Mouse (Mus musculus): ENCODE results near the gene Hormad2. TPM values are rescaled to one million over a fixed set of nuclear protein-coding genes. Genes with fewer than 3 reads are reported as not detected.
A peak's percentile ranks its signal among the peaks of the same experiment; 100 is the strongest.

The Hormad2 gene
- polyA plus RNA-seq, 1 experiment from 2014 or later = 0.44 TPM

GRCm38 (mm10) chr11:4300683-4301082 lies 140.2 kb downstream of the Hormad2 start:
- H3K4me3 ChIP-seq = no peak overlapping the region
- no peak overlapping the region for H3K27ac ChIP-seq (replicated peaks)
- H3K27me3 ChIP-seq (replicated peaks) = no peaks in the 10 kb centered on the region; the same call in 1 of the 2 replicates
- peaks cover 73% of the 10 kb centered on the region for H3K4me1 ChIP-seq
- 76% methylated on average over 3 of the region's 3 CpGs for WGBS
- H3K9ac ChIP-seq = no peak overlapping the region
- no peaks in the 10 kb centered on the region for H3K36me3 ChIP-seq
- no peak overlapping the region for H3K4me2 ChIP-seq
- no peaks in the 10 kb centered on the region for H3K9me3 ChIP-seq
- ATAC-seq (ENCODE audit: extremely low read depth, insufficient number of reproducible peaks, low FRiP score, low TSS enrichment) = no peak

GRCm38 (mm10) chr11:4299735-4300474 lies 141.0 kb downstream of the Hormad2 start:
- H3K9me3 ChIP-seq = no peaks in the 10 kb centered on the region
- WGBS = 65% methylated on average over 14 of the region's 14 CpGs
- 0 out of 2 replicates have a peak overlapping the region, but pooled peaks have one; percentile 35 for H3K4me2 ChIP-seq
- peaks cover 81% of the 10 kb centered on the region for H3K4me1 ChIP-seq
- H3K27me3 ChIP-seq (replicated peaks) = no peaks in the 10 kb centered on the region; the same call in 1 of the 2 replicates
- no peak for ATAC-seq (ENCODE audit: extremely low read depth, insufficient number of reproducible peaks, low FRiP score, low TSS enrichment)
- no peaks in the 10 kb centered on the region for H3K36me3 ChIP-seq
- no peak overlapping the region for H3K4me3 ChIP-seq
- H3K27ac ChIP-seq (replicated peaks) = peak overlapping the region; percentile 86
- peak overlapping the region; percentile 28; the same call in 1 of the 2 replicates for H3K9ac ChIP-seq

- WGBS = 16% methylated on average over 12 of the region's 12 CpGs
- Histone ChIP-seq H3K9me3 (no peaks in the 10 kb centered on the region), H3K36me3 (no peaks in the 10 kb centered on the region), H3K27ac (replicated peaks) (peak overlapping the region; percentile 86), H3K4me3 (0 out of 2 replicates have a peak overlapping the region, but pooled peaks have one; percentile 3), H3K9ac (peak overlapping the region; percentile 40), H3K27me3 (replicated peaks) (peaks cover under 1% of the 10 kb centered on the region; the same call in 1 of the 2 replicates), H3K4me2 (peak overlapping the region; percentile 35), H3K4me1 (peaks cover 86% of the 10 kb centered on the region)
- no peak for ATAC-seq (ENCODE audit: extremely low read depth, insufficient number of reproducible peaks, low FRiP score, low TSS enrichment)
These were observed 141.7 kb downstream of the Hormad2 start for GRCm38 (mm10) chr11:4299191-4299590.

- Histone ChIP-seq H3K27me3 (replicated peaks) (peaks cover 6% of the 10 kb centered on the region), H3K36me3 (no peaks in the 10 kb centered on the region), H3K4me1 (peaks cover 87% of the 10 kb centered on the region), H3K9me3 (no peaks in the 10 kb centered on the region), H3K4me2 (peak overlapping the region; percentile 35; the same call in 1 of the 2 replicates), H3K27ac (replicated peaks) (peak overlapping the region; percentile 86), H3K9ac (peak overlapping the region; percentile 40), H3K4me3 (no peak overlapping the region)
- WGBS = 14% methylated on average over 7 of the region's 7 CpGs
- no peak for ATAC-seq (ENCODE audit: extremely low read depth, insufficient number of reproducible peaks, low FRiP score, low TSS enrichment)
These were observed 142.3 kb downstream of the Hormad2 start for GRCm38 (mm10) chr11:4298615-4299014.

- WGBS = 41% methylated on average over 3 of the region's 3 CpGs
- ATAC-seq (ENCODE audit: extremely low read depth, insufficient number of reproducible peaks, low FRiP score, low TSS enrichment) = no peak
These were observed 143.2 kb downstream of the Hormad2 start for GRCm38 (mm10) chr11:4297753-4298152.

GRCm38 (mm10) chr11:4296610-4297275 lies 144.2 kb downstream of the Hormad2 start:
- Histone ChIP-seq H3K9me3 (no peaks in the 10 kb centered on the region), H3K9ac (no peak overlapping the region), H3K4me2 (no peak overlapping the region), H3K27me3 (replicated peaks) (peaks cover 7% of the 10 kb centered on the region), H3K27ac (replicated peaks) (peak overlapping the region; percentile 76), H3K36me3 (no peaks in the 10 kb centered on the region), H3K4me3 (no peak overlapping the region), H3K4me1 (peaks cover 85% of the 10 kb centered on the region)
- no peak for ATAC-seq (ENCODE audit: extremely low read depth, insufficient number of reproducible peaks, low FRiP score, low TSS enrichment)
- WGBS = 40% methylated on average over 10 of the region's 10 CpGs

More at GRCm38 (mm10) chr11:4297753-4298152, 143.2 kb downstream of the Hormad2 start:
- Histone ChIP-seq H3K27ac (replicated peaks) (0 out of 2 replicates have a peak overlapping the region, but pooled peaks have one; percentile 76), H3K9me3 (no peaks in the 10 kb centered on the region), H3K4me2 (no peak overlapping the region), H3K36me3 (no peaks in the 10 kb centered on the region), H3K9ac (no peak overlapping the region), H3K4me3 (no peak overlapping the region), H3K4me1 (peaks cover 85% of the 10 kb centered on the region), H3K27me3 (replicated peaks) (peaks cover 7% of the 10 kb centered on the region)

Other genes starting within 250 kb of the Hormad2 start
- 3.5 and 4.6 TPM in 2 replicates for gene Castor1, start 222.9 kb downstream of the Hormad2 start, polyA plus RNA-seq (2015; fragmentation: Nextera tagmentation; extraction: Ambion mirVana)
- gene Osm, start 204.7 kb downstream of the Hormad2 start, polyA plus RNA-seq (2015; fragmentation: Nextera tagmentation; extraction: Ambion mirVana) = 0.08 TPM in 1 of 2 replicates, not detected in the other
- gene Lif, start 183.5 kb downstream of the Hormad2 start, polyA plus RNA-seq (2015; fragmentation: Nextera tagmentation; extraction: Ambion mirVana) = 0.10 and 0.56 TPM in 2 replicates
- gene Mtmr3, start 153.8 kb upstream of the Hormad2 start, polyA plus RNA-seq (2015; fragmentation: Nextera tagmentation; extraction: Ambion mirVana) = 19.7 and 21.1 TPM in 2 replicates
- gene Gm11032, start 179.0 kb upstream of the Hormad2 start, polyA plus RNA-seq (2015; fragmentation: Nextera tagmentation; extraction: Ambion mirVana) = not detected in 2 replicates
- gene Ascc2, start 196.6 kb upstream of the Hormad2 start, polyA plus RNA-seq (2015; fragmentation: Nextera tagmentation; extraction: Ambion mirVana) = 21.6 and 22.3 TPM in 2 replicates

Data from heart, embryonic 13.5 days (tissue).